Mouse (Mus musculus) heart, postnatal 0 days (tissue): ENCODE measurements around the gene Atf6b.

Experiments used
- CTCF ChIP-seq: IDR thresholded peaks from 2 replicates; pipeline ENCODE4 v1.5.1; 2016; ENCODE audit warnings: antibody characterized with exemption, control low read depth, low read depth
- EP300 ChIP-seq: IDR thresholded peaks from 2 replicates; pipeline ENCODE4 v1.6.1; 2016; ENCODE audit warnings: antibody characterized with exemption, low read depth

DNA sequence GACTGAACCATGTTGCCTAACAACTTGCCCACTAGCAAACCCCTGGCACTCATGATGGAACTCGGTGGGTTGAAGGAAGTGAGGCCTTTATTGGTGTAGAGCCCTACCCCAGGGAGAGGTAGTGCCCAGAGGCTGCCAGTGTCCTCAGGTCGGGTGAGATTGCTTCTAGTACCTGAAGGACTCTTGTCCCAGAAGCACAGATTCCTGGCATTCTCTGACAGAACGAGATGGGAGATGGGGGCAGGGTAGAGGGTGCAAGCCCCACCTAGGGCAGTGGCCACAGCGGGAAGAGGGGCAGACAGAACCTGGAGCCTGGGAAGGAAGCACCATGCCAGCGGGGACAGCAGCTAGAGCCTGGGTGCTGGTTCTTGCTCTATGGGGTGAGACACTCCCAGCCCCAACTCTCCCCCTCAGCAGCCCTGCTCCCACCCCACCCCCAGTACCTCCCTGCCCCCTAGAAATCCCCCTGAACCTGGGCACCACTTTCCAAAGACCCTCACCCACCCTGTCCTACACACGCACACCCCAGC is 49.3 kb upstream of the Atf6b start, which contains the start of gene Ager:
- TF ChIP-seq EP300: no peak
- no peak for TF ChIP-seq CTCF
